Mouse (Mus musculus): ENCODE measurements at regions not wholly inside any gene's neighbourhood (a gene's known extent, or its start where the extent isn't known, plus 50 kb on each side); places are given as distances from the start of the nearest gene placed in this dataset.

- DNase-seq = no peak
These were observed 307.5 kb downstream of the Tbc1d1 start for GRCm38 (mm10) chr5:64463570-64463969.

- DNase-seq = no peak
These were observed 310.2 kb downstream of the Tbc1d1 start for GRCm38 (mm10) chr5:64466320-64466719.

GRCm38 (mm10) chr5:64467856-64468255 lies 311.8 kb downstream of the Tbc1d1 start:
- DNase-seq = no peak

GRCm38 (mm10) chr5:64468307-64468706 lies 312.2 kb downstream of the Tbc1d1 start:
- DNase-seq = peak; percentile 22 to 55

- DNase-seq = no peak
These were observed 315.9 kb downstream of the Tbc1d1 start for GRCm38 (mm10) chr5:64472008-64472407.

- no peak for DNase-seq
These were observed 316.3 kb downstream of the Tbc1d1 start for GRCm38 (mm10) chr5:64472415-64472814.

GRCm38 (mm10) chr5:64474868-64475267 lies 318.8 kb downstream of the Tbc1d1 start:
- DNase-seq = no peak

GRCm38 (mm10) chr5:64475736-64476519 lies 319.8 kb downstream of the Tbc1d1 start:
- DNase-seq = no peak

GRCm38 (mm10) chr5:64476641-64477369 lies 320.7 kb downstream of the Tbc1d1 start:
- no peak for DNase-seq

GRCm38 (mm10) chr5:64478143-64478542 lies 322.0 kb downstream of the Tbc1d1 start:
- no peak for DNase-seq

- no peak for DNase-seq
These were observed 322.6 kb downstream of the Tbc1d1 start for GRCm38 (mm10) chr5:64478599-64479214.

- DNase-seq = no peak
These were observed 323.2 kb downstream of the Tbc1d1 start for GRCm38 (mm10) chr5:64479315-64479714.

GRCm38 (mm10) chr5:64485043-64485442 lies 318.1 kb upstream of the Klf3 start:
- no peak for DNase-seq

GRCm38 (mm10) chr5:64485856-64486255 lies 317.3 kb upstream of the Klf3 start:
- no peak for DNase-seq

- no peak for DNase-seq
These were observed 316.4 kb upstream of the Klf3 start for GRCm38 (mm10) chr5:64486761-64487160.

- peak; percentile 30 to 43 for DNase-seq
These were observed 315.3 kb upstream of the Klf3 start for GRCm38 (mm10) chr5:64487698-64488398.

- DNase-seq = no peak
These were observed 313.3 kb upstream of the Klf3 start for GRCm38 (mm10) chr5:64489656-64490444.

GRCm38 (mm10) chr5:64490445-64490950 lies 312.7 kb upstream of the Klf3 start:
- DNase-seq = no peak

- DNase-seq = no peak
These were observed 308.8 kb upstream of the Klf3 start for GRCm38 (mm10) chr5:64494429-64494828.

GRCm38 (mm10) chr5:64496853-64497252 lies 306.3 kb upstream of the Klf3 start:
- DNase-seq = no peak

GRCm38 (mm10) chr5:64498431-64498830 lies 304.8 kb upstream of the Klf3 start:
- no peak for DNase-seq

- DNase-seq = no peak
These were observed 304.1 kb upstream of the Klf3 start for GRCm38 (mm10) chr5:64499131-64499530.
